Mouse (Mus musculus): Measurements from ENCODE around the gene Cox14. TPM values are rescaled to one million over a fixed set of nuclear protein-coding genes. Genes with fewer than 3 reads are reported as not detected.
"Not testable (repeated sequence)": the region's sequence is repeated elsewhere in the genome, so short reads cannot be mapped to it uniquely, and the experiment has no call there.

The Cox14 gene
- polyA plus RNA-seq, 1 experiment from 2014 or later, result 230 TPM

- no peak overlapping the region for H3K4me3 ChIP-seq (ENCODE audit: control insufficient read depth in 1 of 2, insufficient read depth in 1 of 2, low read depth in 1 of 2, low read length in 2 of 2)
- no peak overlapping the region for H3K9ac ChIP-seq (ENCODE audit: low read length)
- H3K9me3 ChIP-seq (ENCODE audit: control insufficient read depth, low read length), result no peaks in the 10 kb centered on the region
- 0 out of 2 replicates have a peak, but pooled peaks cover 3% of the 10 kb centered on the region for H3K36me3 ChIP-seq (ENCODE audit: control insufficient read depth, insufficient read depth, low read length)
- H3K27ac ChIP-seq (replicated peaks in 1 of 2; ENCODE audit: control insufficient read depth in 1 of 2, insufficient read depth in 1 of 2, low read depth in 2 of 2, low read length in 2 of 2), result no peak overlapping the region
- ATAC-seq (ENCODE audit: insufficient number of reproducible peaks, insufficient read depth, low FRiP score, low read depth), result no peak
- H3K4me2 ChIP-seq (ENCODE audit: low read length), result no peak overlapping the region
- peaks cover 0 to 13% of the 10 kb centered on the region in 2 experiments; a peak in 2 of 4 replicates for H3K4me1 ChIP-seq (ENCODE audit: control insufficient read depth in 2 of 2, insufficient read depth in 2 of 2, low read length in 2 of 2)
- WGBS, result 71% methylated on average over 4 of the region's 4 CpGs
- H3K27me3 ChIP-seq (ENCODE audit: control insufficient read depth, insufficient read depth, low read length), result no peaks in the 10 kb centered on the region
Measured at GRCm38 (mm10) chr15:99767467-99767866, 42.0 kb downstream of the Cox14 start.

DNA sequence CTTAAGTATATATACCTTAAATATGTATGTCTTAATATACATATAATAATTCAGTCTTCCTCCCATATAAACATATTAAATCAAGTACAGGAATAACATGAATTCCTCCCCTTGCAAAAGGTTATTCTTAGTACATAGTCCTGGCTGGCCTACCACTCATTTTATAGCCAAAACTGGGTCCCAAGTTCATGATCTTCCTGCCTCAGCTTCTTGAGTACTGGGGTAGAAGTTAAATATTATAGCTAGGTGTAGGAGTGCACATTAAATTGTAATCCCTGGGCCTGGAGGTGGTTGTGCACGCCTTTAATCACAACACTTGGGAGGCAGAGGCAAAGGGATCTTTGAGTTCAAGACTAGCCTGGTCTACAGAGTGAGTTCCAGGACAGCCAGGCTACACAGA lies 43.3 kb downstream of the Cox14 start:
- no peaks in the 10 kb centered on the region for H3K9me3 ChIP-seq (ENCODE audit: control insufficient read depth, low read length)

GRCm38 (mm10) chr15:99771004-99771500 lies 45.6 kb downstream of the Cox14 start:
- Histone ChIP-seq H3K27ac (replicated peaks in 1 of 2; ENCODE audit: control insufficient read depth in 1 of 2, insufficient read depth in 1 of 2, low read depth in 2 of 2, low read length in 2 of 2) (0 out of 4 replicates have a peak overlapping the region, but pooled peaks of 1 of the 2 experiments have one; percentile 88), H3K27me3 (ENCODE audit: control insufficient read depth, insufficient read depth, low read length) (no peaks in the 10 kb centered on the region), H3K36me3 (ENCODE audit: control insufficient read depth, insufficient read depth, low read length) (no peaks in the 10 kb centered on the region), H3K4me3 (ENCODE audit: control insufficient read depth in 1 of 2, insufficient read depth in 1 of 2, low read depth in 1 of 2, low read length in 2 of 2) (peak overlapping the region; percentile 79 to 90), H3K9ac (ENCODE audit: low read length) (peak overlapping the region; percentile 90), H3K9me3 (ENCODE audit: control insufficient read depth, low read length) (no peaks in the 10 kb centered on the region), H3K4me1 (ENCODE audit: control insufficient read depth in 2 of 2, insufficient read depth in 2 of 2, low read length in 2 of 2) (peaks cover 0 to 13% of the 10 kb centered on the region in 2 experiments; a peak in 2 of 4 replicates), H3K4me2 (ENCODE audit: low read length) (peak overlapping the region; percentile 90)
- WGBS, result 15% methylated on average over 5 of the region's 5 CpGs
- no peak for ATAC-seq (ENCODE audit: insufficient number of reproducible peaks, insufficient read depth, low FRiP score, low read depth)

More for the DNA sequence above, 43.3 kb downstream of the Cox14 start:
- Histone ChIP-seq H3K4me3 (ENCODE audit: control insufficient read depth in 1 of 2, insufficient read depth in 1 of 2, low read depth in 1 of 2, low read length in 2 of 2) (no peak overlapping the region), H3K27ac (replicated peaks in 1 of 2; ENCODE audit: control insufficient read depth in 1 of 2, insufficient read depth in 1 of 2, low read depth in 2 of 2, low read length in 2 of 2) (no peak overlapping the region), H3K36me3 (ENCODE audit: control insufficient read depth, insufficient read depth, low read length) (0 out of 2 replicates have a peak, but pooled peaks cover 3% of the 10 kb centered on the region), H3K4me1 (ENCODE audit: control insufficient read depth in 2 of 2, insufficient read depth in 2 of 2, low read length in 2 of 2) (peaks cover 0 to 13% of the 10 kb centered on the region in 2 experiments; a peak in 2 of 4 replicates), H3K27me3 (ENCODE audit: control insufficient read depth, insufficient read depth, low read length) (no peaks in the 10 kb centered on the region), H3K4me2 (ENCODE audit: low read length) (no peak overlapping the region), H3K9ac (ENCODE audit: low read length) (no peak overlapping the region)
- 89% methylated on average over 1 of the region's 1 CpGs for WGBS
- no peak for ATAC-seq (ENCODE audit: insufficient number of reproducible peaks, insufficient read depth, low FRiP score, low read depth)

DNA sequence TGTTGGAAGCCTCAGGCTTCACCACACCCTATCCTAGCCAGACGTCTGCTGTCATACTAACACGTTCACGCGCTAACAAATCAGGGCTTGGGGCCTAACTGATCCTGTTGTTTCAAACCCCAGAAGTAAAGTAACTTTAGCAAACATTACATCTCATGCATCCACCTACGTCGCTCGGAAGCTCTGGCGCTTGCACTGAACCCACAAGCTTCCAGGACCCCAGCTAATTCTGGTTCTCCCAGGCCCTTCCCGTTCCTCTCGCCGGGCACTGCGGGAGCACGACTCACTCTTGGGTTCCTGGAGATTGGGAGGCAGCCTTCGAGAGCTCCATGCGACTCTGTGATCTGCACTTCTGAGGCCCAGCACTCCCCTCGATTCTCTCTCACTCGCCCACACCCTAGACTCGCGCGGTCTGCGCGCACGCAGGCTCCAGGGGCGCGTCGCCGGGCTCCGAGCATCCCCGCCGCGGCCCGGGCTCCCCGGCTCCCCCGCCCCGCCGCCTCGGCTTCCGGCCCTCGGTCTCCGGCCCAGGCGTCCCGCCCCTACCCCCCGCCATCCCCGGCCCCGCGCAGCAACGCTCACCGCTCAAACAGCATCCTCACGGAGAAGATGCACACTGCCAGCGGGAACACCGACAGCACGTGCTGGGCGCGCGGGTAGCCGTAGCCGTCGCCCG lies 46.3 kb downstream of the Cox14 start:
- Histone ChIP-seq H3K36me3 (ENCODE audit: control insufficient read depth, insufficient read depth, low read length) (no peaks in the 10 kb centered on the region), H3K27ac (replicated peaks in 1 of 2; ENCODE audit: control insufficient read depth in 1 of 2, insufficient read depth in 1 of 2, low read depth in 2 of 2, low read length in 2 of 2) (peak overlapping the region; percentile 68 to 88), H3K4me1 (ENCODE audit: control insufficient read depth in 2 of 2, insufficient read depth in 2 of 2, low read length in 2 of 2) (peaks cover 0 to 13% of the 10 kb centered on the region in 2 experiments; a peak in 2 of 4 replicates), H3K4me2 (ENCODE audit: low read length) (peak overlapping the region; percentile 90), H3K27me3 (ENCODE audit: control insufficient read depth, insufficient read depth, low read length) (no peaks in the 10 kb centered on the region), H3K9ac (ENCODE audit: low read length) (peak overlapping the region; percentile 90), H3K4me3 (ENCODE audit: control insufficient read depth in 1 of 2, insufficient read depth in 1 of 2, low read depth in 1 of 2, low read length in 2 of 2) (peak overlapping the region; percentile 79 to 90), H3K9me3 (ENCODE audit: control insufficient read depth, low read length) (no peaks in the 10 kb centered on the region)
- peak; percentile 56 for ATAC-seq (ENCODE audit: insufficient number of reproducible peaks, insufficient read depth, low FRiP score, low read depth)
- under 1% methylated on average over 59 of the region's 59 CpGs for WGBS

GRCm38 (mm10) chr15:99772277-99772880 lies 47.0 kb downstream of the Cox14 start:
- H3K36me3 ChIP-seq (ENCODE audit: control insufficient read depth, insufficient read depth, low read length), result no peaks in the 10 kb centered on the region
- peak; percentile 92 for ATAC-seq (ENCODE audit: insufficient number of reproducible peaks, insufficient read depth, low FRiP score, low read depth)
- H3K27ac ChIP-seq (replicated peaks in 1 of 2; ENCODE audit: control insufficient read depth in 1 of 2, insufficient read depth in 1 of 2, low read depth in 2 of 2, low read length in 2 of 2), result peak overlapping the region; percentile 68 to 88
- H3K27me3 ChIP-seq (ENCODE audit: control insufficient read depth, insufficient read depth, low read length), result no peaks in the 10 kb centered on the region
- H3K4me1 ChIP-seq (ENCODE audit: control insufficient read depth in 2 of 2, insufficient read depth in 2 of 2, low read length in 2 of 2), result peaks cover 0 to 13% of the 10 kb centered on the region in 2 experiments; a peak in 2 of 4 replicates
- peak overlapping the region; percentile 90 for H3K4me2 ChIP-seq (ENCODE audit: low read length)
- peak overlapping the region; percentile 90 for H3K9ac ChIP-seq (ENCODE audit: low read length)
- H3K4me3 ChIP-seq (ENCODE audit: control insufficient read depth in 1 of 2, insufficient read depth in 1 of 2, low read depth in 1 of 2, low read length in 2 of 2), result peak overlapping the region; percentile 79 to 90
- WGBS, result under 1% methylated on average over 36 of the region's 41 CpGs
- H3K9me3 ChIP-seq (ENCODE audit: control insufficient read depth, low read length), result no peaks in the 10 kb centered on the region

- not testable (repeated sequence) for H3K9me3 ChIP-seq (ENCODE audit: control insufficient read depth, low read length); ATAC-seq (ENCODE audit: insufficient number of reproducible peaks, insufficient read depth, low FRiP score, low read depth); H3K27me3 ChIP-seq (ENCODE audit: control insufficient read depth, insufficient read depth, low read length); H3K36me3 ChIP-seq (ENCODE audit: control insufficient read depth, insufficient read depth, low read length)
- H3K27ac ChIP-seq (replicated peaks in 1 of 2; ENCODE audit: control insufficient read depth in 1 of 2, insufficient read depth in 1 of 2, low read depth in 2 of 2, low read length in 2 of 2), result peak within 1 kb of the TSS; percentile 68 to 88
- peak within 1 kb of the TSS; percentile 90 for H3K4me2 ChIP-seq (ENCODE audit: low read length)
- H3K9ac ChIP-seq (ENCODE audit: low read length), result peak within 1 kb of the TSS; percentile 90
- peaks cover 0 to 13% of the 10 kb centered on the region in 2 experiments; a peak in 2 of 4 replicates for H3K4me1 ChIP-seq (ENCODE audit: control insufficient read depth in 2 of 2, insufficient read depth in 2 of 2, low read length in 2 of 2)
- H3K4me3 ChIP-seq (ENCODE audit: control insufficient read depth in 1 of 2, insufficient read depth in 1 of 2, low read depth in 1 of 2, low read length in 2 of 2), result peak within 1 kb of the TSS; percentile 79 to 90
Measured at GRCm38 (mm10) chr15:99772881-99772924, 47.3 kb downstream of the Cox14 start, which contains the start of gene Cers5. Gene Cers5, minus strand, starts transcription at chr15:99772885.

DNA sequence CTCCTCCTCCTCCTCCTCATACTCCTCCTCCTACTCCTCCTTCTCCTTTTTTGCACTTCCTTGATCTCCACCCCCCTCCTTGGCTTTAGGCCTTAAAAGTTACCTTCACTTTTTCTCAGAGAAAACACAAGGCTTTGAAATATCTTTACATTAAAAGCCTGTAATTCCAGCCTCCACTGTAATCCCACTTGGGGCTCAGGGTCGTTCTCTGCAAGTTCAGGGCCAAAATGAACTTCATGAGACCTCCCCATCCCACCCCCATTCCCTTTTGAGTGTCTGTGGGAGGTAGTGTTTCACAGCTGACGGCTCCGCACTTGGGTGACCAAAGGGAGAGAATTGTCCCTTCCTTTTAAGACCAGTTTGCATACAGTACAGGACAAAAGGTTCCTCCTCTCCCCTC lies 47.5 kb downstream of the Cox14 start:
- Histone ChIP-seq H3K36me3 (ENCODE audit: control insufficient read depth, insufficient read depth, low read length) (0 out of 2 replicates have a peak, but pooled peaks cover 5% of the 10 kb centered on the region), H3K4me3 (ENCODE audit: control insufficient read depth in 1 of 2, insufficient read depth in 1 of 2, low read depth in 1 of 2, low read length in 2 of 2) (peak overlapping the region in 1 of 2 experiments; percentile 90; a peak in 1 of 4 replicates), H3K27me3 (ENCODE audit: control insufficient read depth, insufficient read depth, low read length) (no peaks in the 10 kb centered on the region), H3K9me3 (ENCODE audit: control insufficient read depth, low read length) (no peaks in the 10 kb centered on the region), H3K4me1 (ENCODE audit: control insufficient read depth in 2 of 2, insufficient read depth in 2 of 2, low read length in 2 of 2) (peaks cover 0 to 13% of the 10 kb centered on the region in 2 experiments; a peak in 2 of 4 replicates), H3K27ac (replicated peaks in 1 of 2; ENCODE audit: control insufficient read depth in 1 of 2, insufficient read depth in 1 of 2, low read depth in 2 of 2, low read length in 2 of 2) (no peak overlapping the region), H3K9ac (ENCODE audit: low read length) (no peak overlapping the region), H3K4me2 (ENCODE audit: low read length) (no peak overlapping the region)
- WGBS, result 46% methylated on average over 3 of the region's 3 CpGs
- ATAC-seq (ENCODE audit: insufficient number of reproducible peaks, insufficient read depth, low FRiP score, low read depth), result no peak

All from heart, embryonic 14.5 days (tissue).